Mouse (Mus musculus) erythroblast, embryonic 14.5 days (primary cell): ENCODE data around the gene Mblac1.

ENCODE experiments used
- GATA1 ChIP-seq: IDR thresholded peaks from 2 replicates; pipeline ENCODE4 v1.6.1; 2012; ENCODE audit warnings: low read length, inconsistent platforms, mixed read lengths
- TAL1 ChIP-seq: IDR thresholded peaks from 3 replicates; pipeline ENCODE4 v1.6.1; 2012; ENCODE audit warnings: low read length, inconsistent platforms, mixed read lengths

- no peak for TF ChIP-seq GATA1
- no peak for TF ChIP-seq TAL1
These were observed 8.0 kb downstream of the Mblac1 start for GRCm38 (mm10) chr5:138202086-138202485.
